Mouse (Mus musculus) gastrocnemius, adult 18-20 months (tissue): ENCODE results near the gene Gpr137. TPM values are rescaled to one million over a fixed set of nuclear protein-coding genes. Genes with fewer than 3 reads are reported as not detected.
"Not testable (repeated sequence)": the region's sequence is repeated elsewhere in the genome, so short reads cannot be mapped to it uniquely, and the experiment has no call there.

ENCODE experiments used
- DNase-seq: peaks from one replicate; pipeline ENCODE4 v3.0.0; 2021; ENCODE audit warnings: low spot score
- microRNA-seq: library from miRNA; unstranded; fragments of <30 nt; microRNA quantifications from one replicate; pipeline ENCODE4 v1.2.0, GENCODE M21; 2021
- total RNA-seq, 2 experiments: library from RNA; stranded (reverse); gene quantifications; 2 replicates each; pipeline ENCODE4 v1.2.3; 2021

Gpr137 gene
- total RNA-seq, 2 experiments from 2014 or later: 10.0 to 10.4 TPM

DNA sequence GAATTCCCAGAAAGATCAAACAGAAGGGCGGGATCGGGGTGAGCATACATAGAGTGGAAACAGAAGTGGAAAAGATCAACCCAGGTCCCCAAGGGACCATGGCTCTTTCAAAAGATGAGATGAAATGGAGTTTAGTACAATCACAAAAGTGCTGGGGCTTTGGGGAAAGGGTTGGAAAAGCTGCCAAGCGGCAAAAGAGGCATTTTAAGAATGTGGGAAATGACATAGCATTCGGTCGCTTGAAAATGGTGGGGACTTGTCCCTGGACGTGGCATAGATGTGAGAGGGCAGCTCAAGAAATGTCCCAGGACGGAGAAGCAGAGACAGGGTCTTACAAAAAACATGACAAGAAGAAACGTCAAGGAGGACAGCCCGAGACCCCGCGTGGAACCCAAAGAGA lies 33.3 kb downstream of the Gpr137 start:
- no peak for DNase-seq

DNA sequence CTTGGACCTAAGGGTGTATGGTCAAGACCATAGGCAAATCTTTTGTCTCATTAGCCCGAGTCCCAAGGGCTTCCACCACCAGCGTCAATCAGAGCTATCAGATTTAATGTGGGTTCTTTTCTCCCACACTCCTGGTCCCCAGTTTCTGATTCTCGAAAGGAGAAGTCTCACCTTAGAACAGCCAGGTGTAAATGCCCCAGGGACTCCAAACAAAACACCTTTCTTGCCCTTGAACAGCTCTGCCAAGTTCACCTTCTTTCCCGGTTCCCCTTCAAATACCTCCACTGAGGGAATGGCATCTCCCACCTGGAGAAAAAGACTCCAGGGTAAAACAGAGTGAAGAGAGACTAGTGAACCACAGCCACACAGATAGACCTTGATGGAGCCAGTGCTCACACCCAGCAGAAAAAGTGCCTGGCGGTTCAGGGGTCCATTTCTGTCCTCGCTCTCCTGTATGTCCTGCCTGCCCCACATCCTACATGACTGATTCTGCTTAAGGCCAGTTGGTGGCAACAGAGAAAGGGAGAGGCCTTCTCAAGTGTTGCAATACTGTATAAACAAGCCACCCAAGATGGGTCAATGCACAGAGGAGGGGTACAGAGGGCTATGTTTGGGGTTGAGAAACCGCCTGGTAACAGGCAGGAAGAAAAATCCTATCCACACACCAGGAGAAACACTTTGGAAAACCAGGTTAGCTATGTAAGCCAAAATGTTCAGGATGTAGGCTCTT lies 34.3 kb downstream of the Gpr137 start:
- no peak for DNase-seq

DNA sequence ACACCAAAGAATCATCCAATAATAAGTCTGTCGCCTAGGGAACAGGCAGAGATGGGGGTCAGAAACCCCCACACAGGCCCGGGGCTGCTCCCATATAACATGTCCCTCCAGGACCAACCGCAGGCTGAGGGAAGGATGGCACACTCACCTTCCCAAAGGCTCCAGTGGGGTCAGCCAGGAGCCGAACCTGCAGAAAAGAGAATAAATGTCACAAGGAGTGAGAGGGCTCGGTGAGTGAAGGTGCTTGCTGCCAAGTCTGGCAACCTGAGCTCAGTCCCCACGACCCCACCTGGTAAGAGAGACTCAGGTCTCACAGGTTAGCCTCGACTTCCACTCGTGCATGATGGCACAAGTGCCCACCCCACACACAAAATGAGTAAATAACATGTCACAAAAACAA lies 35.2 kb downstream of the Gpr137 start:
- no peak for DNase-seq

DNA sequence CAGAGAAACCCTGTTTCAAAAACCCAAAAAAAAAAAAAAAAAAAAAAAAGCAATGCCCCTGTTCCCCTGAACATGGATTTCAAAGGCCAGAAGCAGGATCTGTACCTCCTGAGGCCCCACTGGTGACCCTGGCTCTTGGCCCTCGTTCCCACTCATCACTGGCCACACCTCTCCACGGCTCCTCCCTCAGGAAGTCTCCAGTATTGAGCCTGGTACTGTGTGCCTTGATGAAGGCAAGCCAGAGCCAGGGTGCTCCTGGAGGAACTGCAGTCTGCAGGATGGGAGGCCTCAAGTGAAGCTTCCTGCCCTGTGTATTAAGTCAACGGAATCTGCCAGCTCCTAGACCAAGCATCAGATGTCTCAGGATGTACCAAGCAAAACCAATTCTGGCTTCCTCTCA lies 36.1 kb downstream of the Gpr137 start:
- DNase-seq: no peak

DNA sequence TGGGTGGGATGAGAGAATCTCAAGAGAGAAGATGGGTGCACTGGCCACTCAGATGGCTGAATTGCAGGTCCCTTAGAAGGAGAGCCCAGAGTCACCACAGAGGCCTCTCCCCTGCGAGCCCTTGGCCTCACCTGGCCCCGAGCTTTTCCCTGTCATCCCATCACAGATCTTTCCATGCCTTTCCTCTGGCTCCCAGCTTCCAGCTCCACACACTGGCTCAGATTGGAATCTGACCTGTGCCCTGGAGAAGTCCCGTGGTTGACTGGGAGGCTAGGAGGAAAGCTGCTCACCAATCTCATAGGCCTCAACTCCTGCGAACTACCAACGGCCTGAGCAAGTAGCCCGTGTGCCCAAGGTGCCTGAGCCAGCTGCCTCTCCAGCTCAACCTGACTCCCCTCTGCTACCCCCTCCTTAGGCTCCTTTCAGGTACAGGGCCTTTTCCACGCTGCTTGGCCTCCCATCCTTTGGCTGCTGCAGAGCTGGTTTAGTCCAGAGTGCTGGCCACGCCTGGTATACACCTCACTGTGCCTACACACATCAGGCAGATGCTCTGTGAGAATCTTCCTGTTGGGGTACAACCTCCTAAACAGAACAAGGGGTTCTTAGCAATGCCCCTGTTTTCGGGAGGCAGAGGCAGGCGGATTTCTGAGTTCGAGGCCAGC lies 36.7 kb downstream of the Gpr137 start:
- DNase-seq: no peak

DNA sequence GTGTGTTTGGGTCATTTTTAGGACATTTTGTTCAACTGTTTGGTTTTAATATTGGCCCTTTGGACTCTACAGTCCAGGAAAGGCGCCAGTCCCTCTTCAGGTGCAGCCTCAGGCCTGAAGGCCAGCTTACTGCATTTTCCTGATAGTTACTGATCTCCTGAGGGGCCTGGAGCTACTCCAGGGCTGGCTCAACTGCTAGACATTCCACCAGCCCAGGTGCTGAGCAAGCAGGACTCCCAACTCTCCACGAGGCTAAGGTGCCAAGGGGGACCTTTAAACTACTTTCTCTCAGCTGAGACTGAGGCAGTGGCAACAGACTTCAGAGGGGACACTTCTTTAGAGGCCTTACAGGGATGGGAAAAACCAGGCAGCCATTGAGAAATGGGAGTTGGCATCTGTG lies 37.4 kb downstream of the Gpr137 start:
- no peak for DNase-seq

DNA sequence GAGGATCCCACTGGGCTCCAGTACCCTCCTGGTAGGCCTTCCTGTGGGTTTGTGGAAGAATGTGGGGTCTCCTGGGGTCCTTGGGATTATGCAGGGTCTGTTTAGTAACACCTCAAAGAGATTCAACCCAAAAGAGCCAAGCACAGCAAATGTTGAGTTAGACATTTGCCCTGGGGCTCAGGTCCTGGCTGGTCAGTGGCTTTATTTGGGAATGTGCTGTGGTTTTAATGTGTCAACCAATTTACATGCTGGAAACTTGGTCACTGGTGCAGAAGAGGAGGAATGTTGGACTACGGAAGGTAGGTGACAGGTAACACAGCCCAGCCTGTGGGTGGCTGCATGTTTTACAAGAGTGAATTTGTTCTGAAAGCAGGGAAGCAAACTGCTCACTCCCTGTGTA lies 39.2 kb downstream of the Gpr137 start:
- no peak for DNase-seq

DNA sequence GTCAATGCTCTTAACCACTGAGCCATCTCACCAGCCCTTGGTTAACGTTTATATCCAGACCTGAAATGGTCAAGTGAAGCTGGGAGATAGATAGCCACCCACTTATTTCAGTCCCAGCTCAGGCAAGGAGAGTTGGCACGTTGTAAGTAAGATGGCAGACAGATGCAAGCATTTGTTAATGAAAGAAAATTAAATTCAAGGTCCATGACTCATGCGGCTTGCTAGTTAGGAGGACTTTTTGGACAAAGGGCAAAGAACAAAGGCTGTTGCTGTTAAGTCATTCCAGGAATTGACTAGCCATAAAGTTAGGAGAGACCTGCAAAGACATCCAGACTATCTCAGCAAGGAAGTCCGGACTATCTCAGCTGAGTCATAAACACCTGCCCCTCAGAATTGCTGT lies 42.6 kb downstream of the Gpr137 start:
- DNase-seq: no peak

DNA sequence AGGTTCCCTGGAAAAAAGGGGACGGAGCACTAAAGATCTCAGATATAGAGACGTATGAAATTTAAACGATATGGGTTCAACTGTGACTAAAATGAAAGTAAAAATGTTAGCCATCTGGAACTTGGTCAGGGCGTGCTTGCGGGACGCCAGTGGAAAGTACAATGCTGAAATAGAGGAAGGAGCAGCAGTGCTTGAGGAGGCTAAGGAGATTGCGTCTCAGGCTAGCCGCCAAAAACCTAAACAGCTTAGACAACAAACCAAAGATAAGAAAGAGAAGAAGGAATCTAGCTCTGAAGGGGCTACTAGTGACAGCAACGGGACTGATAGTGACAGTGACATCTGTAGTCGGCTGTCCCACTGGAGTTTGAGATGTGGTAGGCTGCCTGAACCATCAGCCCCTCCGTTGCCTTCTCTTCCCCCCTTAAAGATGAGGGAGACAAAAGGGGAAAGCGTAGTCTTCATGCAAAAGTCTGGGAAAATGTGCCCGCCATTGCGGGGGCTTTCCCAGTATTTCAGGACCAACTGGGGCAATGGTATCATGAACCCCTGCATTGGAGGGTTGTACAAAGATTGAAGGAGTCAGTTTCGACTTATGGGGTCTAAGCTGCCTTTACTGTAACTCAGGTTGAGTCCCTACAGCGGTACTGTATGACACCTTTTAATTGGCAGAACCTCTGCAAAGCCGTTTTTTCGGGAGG lies 46.5 kb downstream of the Gpr137 start:
- not testable (repeated sequence) for DNase-seq

DNA sequence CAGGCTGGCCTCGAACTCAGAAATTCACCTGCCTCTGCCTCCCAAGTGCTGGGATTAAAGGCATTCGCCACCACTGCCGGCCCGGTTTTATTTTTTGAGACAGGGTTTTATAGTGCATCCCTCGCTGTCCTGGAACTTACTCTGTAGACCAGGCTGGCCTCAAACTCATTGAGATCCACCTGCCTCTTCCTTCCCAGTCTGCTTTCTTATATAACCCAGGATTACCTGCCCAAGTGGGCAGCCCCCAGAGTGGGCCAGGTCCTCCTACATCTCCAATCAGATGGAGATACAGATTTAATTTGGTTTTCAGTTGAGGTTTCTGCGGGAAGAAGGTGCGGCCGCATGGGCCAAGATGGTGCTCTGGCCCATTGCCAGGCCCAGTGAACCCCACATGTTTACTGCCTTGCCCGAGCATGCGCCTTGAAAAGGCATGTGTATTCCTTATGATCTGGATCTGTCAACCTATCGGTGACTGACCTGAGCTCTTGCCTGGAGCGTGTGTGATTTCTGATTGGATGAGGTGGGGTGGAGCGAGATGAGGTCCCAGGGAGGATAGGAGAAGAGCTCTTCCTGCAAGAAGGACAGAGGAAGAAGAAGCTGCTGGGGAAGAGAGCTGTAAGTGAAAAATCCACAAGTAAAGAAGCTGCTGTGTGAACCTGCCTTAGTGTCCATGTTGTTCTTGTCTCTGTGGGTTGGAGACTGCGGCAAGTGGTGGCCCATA lies 48.4 kb downstream of the Gpr137 start:
- DNase-seq: no peak

DNA sequence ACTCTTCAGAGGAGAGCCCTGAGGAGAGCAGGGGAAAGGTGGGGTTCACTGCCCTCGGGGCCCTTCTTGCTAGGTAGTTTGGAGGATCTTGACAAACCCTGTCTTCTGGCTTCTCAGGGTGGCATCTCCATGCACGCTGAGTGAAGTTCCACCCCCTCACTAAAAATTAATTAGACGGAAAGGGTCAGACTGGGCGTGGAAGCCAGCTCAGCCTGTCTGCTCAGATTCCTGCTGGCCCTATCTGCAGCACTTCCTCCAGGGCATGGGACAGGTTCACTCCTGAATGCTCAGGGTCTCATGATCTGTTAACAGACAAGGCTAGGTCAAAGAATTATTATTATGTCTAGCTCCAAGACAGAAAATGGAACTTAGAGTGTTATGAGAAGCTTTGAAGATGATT lies 49.8 kb downstream of the Gpr137 start:
- no peak for DNase-seq

Small RNA genes lying within 50 kb of the gene (microRNA-seq; reads per million reads assigned to microRNA genes)
- 1.0 reads per million for gene Mir6990

Other genes with a start within 250 kb of the Gpr137 start
- 10 to 100 TPM in 1 of 2 experiments, 1 to 10 TPM in 1; 9.1 to 10.6 TPM for gene Rps6ka4, start 101.8 kb downstream of the Gpr137 start, total RNA-seq
- gene Ccdc88b, start 84.3 kb downstream of the Gpr137 start, total RNA-seq: under 1 TPM; 0.46 to 0.74 TPM
- 10 to 100 TPM; 43.9 to 44.7 TPM for gene Trmt112, start 32.8 kb downstream of the Gpr137 start, total RNA-seq
- gene Prdx5, start 32.4 kb downstream of the Gpr137 start, total RNA-seq: 100 to 1,000 TPM; 219 to 239 TPM
- gene Esrra, start 20.7 kb downstream of the Gpr137 start, total RNA-seq: 10 to 100 TPM; 76.5 to 93.1 TPM
- gene Catsperz, start 17.1 kb downstream of the Gpr137 start, total RNA-seq: not detected
- not detected for gene Kcnk4, start 8.0 kb downstream of the Gpr137 start, total RNA-seq
- 10 to 100 TPM in 1 of 2 experiments, 1 to 10 TPM in 1; 9.7 to 12.2 TPM for gene Bad, start 619 bp downstream of the Gpr137 start, total RNA-seq
- gene Ppp1r14b, start 32.5 kb upstream of the Gpr137 start, total RNA-seq: 100 to 1,000 TPM; 117 to 145 TPM
- gene Plcb3, start 34.0 kb upstream of the Gpr137 start, total RNA-seq: 10 to 100 TPM; 10.2 to 11.3 TPM
- gene Fkbp2, start 38.0 kb upstream of the Gpr137 start, total RNA-seq: 10 to 100 TPM in 1 of 2 experiments, 1 to 10 TPM in 1; 8.2 to 13.1 TPM
- gene Vegfb, start 45.2 kb upstream of the Gpr137 start, total RNA-seq: 100 to 1,000 TPM; 181 to 206 TPM
- 10 to 100 TPM; 33.9 to 38.4 TPM for gene Dnajc4, start 50.1 kb upstream of the Gpr137 start, total RNA-seq
- 10 to 100 TPM; 12.0 to 13.7 TPM for gene Nudt22, start 53.6 kb upstream of the Gpr137 start, total RNA-seq
- gene Trpt1, start 53.7 kb upstream of the Gpr137 start, total RNA-seq: 10 to 100 TPM; 24.4 to 26.4 TPM
- gene Fermt3, start 77.0 kb upstream of the Gpr137 start, total RNA-seq: under 1 TPM; 0.64 to 0.93 TPM
- 10 to 100 TPM; 89.7 to 98.5 TPM for gene Stip1, start 97.5 kb upstream of the Gpr137 start, total RNA-seq
- 100 to 1,000 TPM; 276 to 311 TPM for gene Macrod1, start 114.3 kb upstream of the Gpr137 start, total RNA-seq
- 1 to 10 TPM; 1.1 to 1.9 TPM for gene Flrt1, start 163.2 kb upstream of the Gpr137 start, total RNA-seq